Mouse (Mus musculus): ENCODE data around the gene Os9. TPM values are rescaled to one million over a fixed set of nuclear protein-coding genes. Genes with fewer than 3 reads are reported as not detected.
"Not testable (repeated sequence)": the region's sequence is repeated elsewhere in the genome, so short reads cannot be mapped to it uniquely, and the experiment has no call there.

The Os9 gene
- 10 to 100 TPM; 23.2 to 28.8 TPM for total RNA-seq (2021)
- long read RNA-seq, experiment 1, transcript Os9-202 (15 exons, 2,627 nt), result minor isoform, 10 of 32 reads
- long read RNA-seq, experiment 1, transcript Os9-201 (14 exons, 2,458 nt), result major isoform, 16 of 32 reads
- long read RNA-seq, experiment 1, partial matches to known transcripts, result 3 of 32 reads
- long read RNA-seq, experiment 1, other reads (novel, unspliced or antisense), result 3 of 32 reads
- long read RNA-seq, experiment 2, transcript Os9-201 (14 exons, 2,458 nt), result minor isoform, 8 of 25 reads
- long read RNA-seq, experiment 2, transcript Os9-202 (15 exons, 2,627 nt), result major isoform, 10 of 25 reads
- long read RNA-seq, experiment 2, partial matches to known transcripts, result 7 of 25 reads
- long read RNA-seq, experiment 2, other reads (novel, unspliced or antisense), result 0 of 25 reads

DNA sequence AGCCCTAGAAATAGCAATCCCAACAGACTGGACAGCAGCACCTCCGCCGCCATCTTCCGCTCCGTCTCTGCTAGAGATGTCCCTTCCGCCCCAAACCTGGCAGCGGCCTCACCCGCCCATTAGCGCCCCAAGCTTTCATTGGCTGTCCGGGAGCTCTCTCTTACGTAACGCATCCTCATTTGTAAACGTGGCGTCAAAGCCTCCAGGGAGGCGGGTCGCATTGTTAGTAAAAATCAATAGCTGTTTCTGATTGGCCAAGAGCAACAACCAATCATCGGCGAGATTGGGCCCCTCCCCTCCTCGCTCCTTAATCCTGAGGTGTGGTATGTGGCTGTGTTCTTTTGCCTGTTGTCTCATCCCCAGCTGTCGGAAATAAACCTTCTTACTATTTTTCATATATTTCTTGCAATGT is at the start of gene Os9:
Gene Os9 (minus strand): TSS at position 66 of the 412 bp plus-strand sequence.
- DNase-seq, result peak; percentile 98

DNA sequence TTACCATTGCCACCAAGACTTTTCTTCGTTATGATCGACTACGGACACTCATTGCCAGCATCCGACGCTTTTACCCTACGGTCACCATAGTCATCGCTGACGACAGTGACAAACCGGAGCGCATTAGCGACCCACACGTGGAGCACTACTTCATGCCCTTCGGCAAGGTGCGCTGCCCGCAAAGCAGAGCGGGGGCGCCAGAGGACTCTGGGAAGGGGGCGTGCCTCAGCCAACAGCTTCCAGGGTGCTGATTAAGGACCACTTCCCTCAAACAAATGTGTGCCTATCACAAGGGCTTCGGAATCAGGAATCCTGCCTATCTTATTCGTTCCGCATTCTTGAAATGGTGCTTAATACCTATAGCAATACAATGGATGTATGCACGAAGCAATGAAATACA is 49.1 kb upstream of the Os9 start:
- peak in 1 of 2 experiments; percentile 32 for DNase-seq

DNA sequence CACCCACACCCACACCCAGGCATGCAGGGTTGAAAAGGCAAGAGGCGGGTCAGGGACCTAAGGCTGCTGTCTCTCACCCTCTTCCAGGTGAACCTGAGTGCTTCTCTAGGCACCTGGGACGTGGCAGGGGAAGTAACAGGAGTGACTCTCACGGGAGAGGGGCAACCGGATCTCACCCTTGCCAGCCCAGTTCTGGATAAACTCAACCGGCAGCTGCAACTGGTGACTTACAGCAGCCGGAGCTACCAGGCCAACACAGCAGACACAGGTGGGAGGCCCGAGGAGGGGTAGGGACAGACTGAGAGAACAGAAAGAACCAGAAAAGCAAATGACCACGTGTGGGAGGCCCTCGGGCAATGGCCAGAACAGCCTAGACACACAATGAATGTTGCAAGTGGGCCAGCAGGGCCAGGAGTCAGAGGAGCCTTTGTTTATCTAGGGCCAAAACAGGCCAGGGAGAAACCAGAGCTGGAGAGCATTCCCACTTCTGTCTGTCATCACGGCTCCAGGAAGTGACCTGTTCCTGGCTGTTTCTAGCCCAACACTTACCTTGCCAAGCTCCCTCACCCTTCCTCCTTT is 46.8 kb upstream of the Os9 start:
- DNase-seq, result peak in 1 of 2 experiments; percentile 10

DNA sequence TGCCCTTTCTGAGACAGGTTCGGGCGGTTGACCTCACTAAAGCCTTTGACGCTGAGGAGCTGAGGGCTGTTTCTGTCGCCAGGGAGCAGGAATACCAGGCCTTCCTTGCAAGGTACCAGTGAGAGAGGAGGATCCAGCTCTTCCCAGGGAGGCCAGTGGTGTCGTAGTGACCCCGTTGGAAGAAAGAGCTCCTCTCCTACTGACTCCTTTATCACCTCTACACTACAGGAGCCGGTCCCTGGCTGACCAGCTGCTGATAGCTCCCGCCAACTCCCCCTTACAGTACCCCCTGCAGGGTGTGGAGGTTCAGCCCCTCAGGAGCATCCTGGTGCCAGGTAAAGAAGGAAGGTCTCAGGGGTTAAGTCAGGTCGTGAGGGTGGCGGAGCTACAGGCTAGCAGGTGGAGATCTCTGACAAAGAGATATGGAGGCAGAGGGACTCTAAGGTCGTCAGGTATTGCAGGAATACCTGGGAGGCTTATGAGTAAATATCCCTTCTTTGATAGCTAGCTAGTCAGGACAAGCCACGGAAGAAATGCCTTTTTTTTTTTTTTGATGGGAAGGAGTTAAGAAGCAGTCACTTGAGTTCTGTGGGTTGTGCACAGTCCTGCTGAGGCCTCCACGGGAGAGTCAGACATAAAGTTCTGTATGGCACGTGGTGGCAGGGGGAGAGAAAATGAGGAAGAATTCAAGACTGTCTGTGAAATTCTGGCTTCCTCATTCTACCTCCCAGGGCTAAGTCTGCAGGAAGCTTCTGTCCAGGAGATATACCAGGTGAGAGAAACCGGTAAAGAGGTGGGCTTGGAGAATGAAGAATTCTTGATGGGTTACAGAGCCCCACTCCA is 46.1 kb upstream of the Os9 start:
- no peak for DNase-seq

DNA sequence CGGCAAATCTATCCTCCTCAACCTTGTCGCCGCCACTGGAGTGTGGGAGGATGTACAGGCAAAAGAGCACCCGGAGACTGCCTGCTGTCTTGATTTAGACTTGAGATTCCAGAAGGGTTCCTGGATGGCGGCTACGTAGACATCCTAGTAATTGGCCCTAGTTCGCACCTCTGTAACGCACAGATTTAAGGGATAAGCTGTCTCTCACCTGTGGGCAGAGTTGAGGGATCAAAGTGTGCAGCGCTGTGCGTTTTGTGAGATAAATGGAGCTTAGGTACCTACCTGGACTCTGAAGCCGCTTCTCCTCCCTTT is 45.4 kb upstream of the Os9 start:
- DNase-seq, result no peak

DNA sequence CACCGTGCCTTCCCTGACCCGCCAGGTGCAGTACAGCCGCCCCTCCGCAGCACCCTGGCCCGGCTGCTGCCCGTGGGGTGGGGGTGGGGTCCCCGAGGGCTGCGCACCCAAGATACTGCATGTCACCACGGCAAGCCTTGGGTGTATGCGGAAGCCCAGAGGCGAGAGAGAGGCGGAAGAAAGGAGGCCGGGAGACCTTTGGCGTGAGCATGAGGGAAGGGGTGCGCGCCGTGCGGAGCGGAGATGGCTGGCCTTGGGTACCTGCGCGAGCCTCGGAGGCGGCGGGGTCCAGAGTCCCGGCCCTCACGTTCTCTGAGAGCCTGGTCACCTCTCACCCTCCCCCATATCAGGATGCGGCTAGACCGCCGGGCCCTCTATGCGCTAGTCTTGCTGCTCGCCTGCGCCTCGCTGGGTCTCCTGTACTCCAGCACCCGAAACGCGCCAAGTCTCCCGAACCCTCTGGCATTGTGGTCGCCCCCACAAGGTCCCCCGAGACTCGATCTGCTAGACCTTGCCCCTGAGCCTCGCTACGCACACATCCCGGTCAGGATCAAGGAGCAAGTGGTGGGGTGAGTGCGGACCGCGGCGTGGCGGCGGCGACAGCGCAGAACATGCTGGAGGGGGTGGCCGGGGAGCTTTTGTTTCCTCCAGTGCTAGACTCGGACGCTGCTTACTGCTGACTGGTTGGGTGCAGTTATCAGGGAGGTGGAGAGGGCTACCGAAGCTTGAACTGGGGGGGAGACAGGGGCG is 44.9 kb upstream of the Os9 start:
- DNase-seq, result peak in 1 of 2 experiments; percentile 50

DNA sequence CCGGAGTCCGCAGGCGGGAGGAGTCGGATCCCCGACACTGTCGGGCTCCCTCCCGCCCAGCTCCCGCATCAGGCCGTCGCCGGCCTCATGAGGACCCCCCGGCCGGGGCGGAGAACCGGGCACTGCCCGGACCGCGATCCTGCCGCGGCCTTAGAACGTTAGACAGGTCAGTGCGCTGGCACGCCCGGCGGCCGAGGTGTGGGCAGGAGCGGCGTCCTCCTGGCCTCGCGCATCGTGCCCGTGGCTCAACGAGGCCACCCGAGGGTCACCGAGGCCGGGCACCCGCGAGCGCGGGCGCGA is 44.4 kb upstream of the Os9 start:
- DNase-seq, result peak in 1 of 2 experiments; percentile 53

DNA sequence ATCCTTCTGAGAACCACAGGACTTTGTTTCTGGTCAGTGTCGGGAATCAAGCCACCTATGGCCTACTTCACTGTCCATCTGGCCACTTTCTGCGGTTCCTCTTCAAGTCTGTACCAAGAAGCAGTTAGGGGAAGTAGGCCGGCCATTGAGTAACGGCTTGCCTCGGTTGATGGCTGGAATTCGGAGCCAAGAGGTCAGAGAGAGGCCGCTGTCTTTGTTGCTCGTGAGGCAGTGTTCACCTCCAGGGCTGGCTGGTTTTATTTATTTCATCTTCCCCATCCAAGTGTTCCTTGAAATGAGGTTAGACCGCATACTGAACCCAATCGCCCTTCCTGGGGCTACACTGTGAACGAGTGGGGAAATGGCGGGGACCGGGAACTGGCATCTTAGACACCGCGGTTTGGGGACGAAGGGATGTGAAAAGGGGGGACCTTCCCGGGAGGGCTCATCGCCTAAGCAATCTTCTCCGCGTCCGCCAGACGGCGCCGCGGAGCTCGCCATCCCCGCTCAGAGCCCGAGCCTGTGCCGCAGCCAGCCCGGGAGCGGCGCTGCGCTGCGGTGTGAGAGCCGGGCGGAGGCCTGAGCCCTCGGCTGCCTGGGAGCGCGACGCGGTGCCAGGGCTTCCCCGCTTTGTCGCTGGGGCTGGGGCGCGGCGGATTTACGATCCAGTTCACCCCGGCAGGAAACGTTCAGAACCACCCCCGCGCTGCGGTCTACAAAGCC is 43.9 kb upstream of the Os9 start, which contains the start of gene B4galnt1:
Gene B4galnt1 (plus strand): TSS at position 595 of the 723 bp plus-strand sequence.
- peak; percentile 73 to 78 for DNase-seq

DNA sequence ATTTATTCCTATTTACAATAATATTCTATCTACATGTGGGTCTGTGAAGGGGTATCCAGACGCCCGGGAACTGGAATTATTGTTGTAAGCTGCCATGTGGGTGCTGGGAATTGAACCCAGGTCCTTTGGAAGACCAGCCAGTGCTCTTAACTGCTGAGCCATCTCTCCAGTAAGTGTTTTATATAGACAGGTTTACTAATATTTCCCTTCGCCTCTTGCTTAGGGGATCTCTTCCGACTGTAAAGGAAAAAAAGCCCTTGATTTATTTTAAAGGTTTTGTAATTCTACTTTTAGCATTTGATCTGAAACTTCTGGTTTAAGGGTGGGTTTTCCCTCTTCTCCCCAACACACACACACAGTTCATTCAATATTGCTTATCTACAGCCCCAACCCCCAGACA is 43.3 kb upstream of the Os9 start:
- no peak for DNase-seq

DNA sequence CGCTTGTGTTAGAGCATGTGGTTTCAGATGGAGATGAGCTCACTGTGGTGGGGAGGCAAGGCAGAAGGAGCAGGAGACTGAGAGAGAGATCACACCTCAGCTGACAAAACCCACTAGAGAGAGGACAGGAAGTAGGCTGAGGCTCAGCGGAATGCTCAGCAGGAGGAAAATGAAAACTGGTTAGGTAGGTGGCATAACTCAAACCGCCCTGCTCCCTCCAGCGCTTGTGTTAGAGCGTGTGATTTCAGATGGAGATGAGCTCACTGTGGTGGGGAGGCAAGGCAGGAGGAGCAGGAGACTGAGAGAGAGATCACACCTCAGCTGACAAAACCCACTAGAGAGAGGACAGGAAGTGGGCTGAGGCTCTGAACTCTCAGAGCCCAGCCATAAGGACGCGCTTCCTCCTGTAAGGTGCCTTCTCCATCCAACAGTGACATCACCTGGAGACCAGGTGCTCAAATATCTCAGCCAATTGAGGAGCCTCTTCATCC is 41.9 kb upstream of the Os9 start:
- not testable (repeated sequence) for DNase-seq

DNA sequence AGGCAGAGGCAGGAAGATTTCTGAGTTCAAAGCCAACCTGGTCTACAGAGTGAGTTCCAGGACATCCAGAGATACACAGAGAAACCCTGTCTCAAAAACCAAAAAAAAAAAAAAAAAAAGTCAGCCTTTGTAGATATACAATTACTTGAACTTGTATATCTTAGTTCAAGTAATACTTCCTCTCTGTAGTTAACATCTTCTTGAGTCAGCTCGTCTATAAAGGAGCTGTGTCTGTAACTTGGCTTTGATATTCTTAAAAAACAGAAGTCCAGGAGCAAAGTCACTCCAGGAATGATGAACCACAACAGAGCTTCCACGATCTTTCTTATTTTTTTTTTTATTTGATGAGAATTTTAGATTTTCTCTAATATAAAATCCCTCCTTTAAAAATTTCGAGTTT is 39.8 kb upstream of the Os9 start:
- no peak for DNase-seq

DNA sequence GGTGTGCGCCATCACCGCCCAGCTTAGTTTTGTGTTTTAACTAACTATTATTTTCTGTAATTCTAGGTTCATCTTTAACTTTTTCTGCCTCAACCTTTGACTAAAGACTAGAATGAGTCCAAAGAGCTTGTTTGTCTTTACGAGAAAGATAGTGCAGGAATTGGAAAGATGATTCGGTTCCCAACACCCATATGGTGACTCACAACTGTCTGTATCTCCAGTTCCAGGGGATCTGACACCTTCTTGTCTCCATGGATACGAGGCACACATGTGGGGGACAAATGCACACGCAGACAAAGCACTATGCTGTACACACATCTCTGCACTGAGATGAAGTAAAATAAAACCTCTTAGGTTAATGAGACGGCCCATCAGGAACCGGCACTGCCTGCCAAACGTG is 39.1 kb upstream of the Os9 start:
- no peak for DNase-seq

DNA sequence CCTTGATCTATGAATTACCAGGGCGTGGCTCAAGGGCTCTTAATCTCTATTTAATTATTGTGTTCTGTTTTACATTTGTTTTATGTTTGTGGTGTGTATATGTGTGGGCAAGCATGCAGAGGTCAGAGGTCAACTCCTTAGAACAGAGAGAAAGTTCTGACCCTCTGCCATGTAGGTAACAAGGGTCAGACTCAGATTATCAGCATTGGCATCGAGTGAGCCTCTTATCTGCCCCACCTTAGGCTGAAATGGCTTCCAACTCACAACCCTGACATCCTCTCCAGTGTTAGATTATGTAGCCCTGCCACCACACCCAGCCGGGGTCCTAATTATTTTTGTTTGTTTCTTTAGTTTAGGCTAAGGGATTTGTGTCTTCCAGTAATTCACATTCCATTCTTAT is 37.5 kb upstream of the Os9 start:
- DNase-seq, result no peak

DNA sequence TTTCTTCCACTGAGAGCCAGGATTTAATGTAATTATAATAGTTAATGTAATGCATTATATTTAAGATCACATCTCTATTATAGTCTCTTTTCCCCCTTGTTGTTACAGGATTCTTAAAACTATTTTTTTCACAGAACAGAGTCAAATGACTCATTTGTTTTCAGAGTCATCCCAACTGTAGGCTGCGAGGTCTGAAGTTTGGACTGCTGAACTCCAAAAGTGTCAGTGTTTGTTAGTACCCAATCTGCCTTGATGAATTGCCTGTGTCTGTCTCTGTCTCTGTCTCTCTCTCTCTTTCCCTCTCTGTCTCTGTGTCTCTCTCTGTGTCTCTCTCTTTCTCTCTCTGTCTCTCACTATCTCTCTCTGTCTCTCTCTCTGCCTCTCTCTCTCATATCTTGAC is 35.6 kb upstream of the Os9 start:
- DNase-seq, result no peak

DNA sequence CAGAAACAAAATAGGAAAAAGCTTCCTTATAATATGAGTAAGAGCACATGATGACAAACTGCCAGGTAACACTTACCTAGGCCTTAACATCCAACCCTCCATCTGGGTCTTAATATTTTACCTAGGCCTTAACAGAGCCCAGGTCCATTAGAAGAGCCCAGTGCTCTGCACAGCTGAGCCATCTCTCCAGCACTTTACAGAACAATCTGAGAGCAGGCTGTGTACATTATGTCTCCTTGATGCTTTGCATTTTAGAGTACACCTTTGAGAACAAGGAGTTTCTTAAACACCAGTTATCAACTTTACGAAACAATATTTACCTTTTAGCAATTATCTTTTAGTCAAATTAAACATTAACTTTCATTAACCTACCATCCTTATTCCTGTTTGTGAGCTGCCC is 35.2 kb upstream of the Os9 start:
- no peak for DNase-seq

DNA sequence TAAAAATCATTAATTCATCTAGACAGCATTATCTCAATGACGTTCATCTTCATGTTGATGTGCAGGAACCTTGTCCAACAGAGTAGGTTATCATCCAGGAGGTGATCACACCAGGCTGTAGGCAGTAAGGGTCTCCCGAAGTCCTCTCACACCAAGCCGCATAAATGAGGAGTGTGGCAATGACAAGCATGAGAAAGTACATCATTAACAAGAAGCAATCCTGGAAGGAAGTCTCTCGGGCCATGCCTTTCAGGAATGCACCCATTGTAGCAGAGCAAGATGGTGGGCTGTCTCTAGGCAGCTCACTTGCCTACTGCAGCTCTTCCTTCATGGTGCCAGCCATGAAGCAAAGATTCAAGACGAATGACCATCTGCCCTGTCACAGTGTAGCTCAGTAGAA is 33.7 kb upstream of the Os9 start:
- DNase-seq, result no peak

DNA sequence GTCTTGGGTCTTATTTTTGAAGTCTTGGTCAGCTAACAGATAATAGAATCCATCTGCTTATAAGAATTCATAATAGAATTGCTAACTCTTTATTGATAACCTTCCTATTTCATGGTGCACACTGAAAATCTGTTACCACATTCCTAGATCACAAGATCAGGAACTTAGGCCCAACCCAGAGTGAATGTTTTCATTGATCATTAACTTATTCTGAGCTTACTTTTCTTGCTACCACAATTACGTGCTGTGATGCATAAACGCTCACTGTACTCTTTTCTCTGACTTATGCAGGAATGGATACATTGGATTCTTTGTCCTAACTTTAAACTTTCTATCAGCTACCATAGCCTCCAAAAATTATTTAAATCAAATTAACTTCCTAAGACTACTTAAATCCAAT is 33.3 kb upstream of the Os9 start:
- DNase-seq, result no peak

DNA sequence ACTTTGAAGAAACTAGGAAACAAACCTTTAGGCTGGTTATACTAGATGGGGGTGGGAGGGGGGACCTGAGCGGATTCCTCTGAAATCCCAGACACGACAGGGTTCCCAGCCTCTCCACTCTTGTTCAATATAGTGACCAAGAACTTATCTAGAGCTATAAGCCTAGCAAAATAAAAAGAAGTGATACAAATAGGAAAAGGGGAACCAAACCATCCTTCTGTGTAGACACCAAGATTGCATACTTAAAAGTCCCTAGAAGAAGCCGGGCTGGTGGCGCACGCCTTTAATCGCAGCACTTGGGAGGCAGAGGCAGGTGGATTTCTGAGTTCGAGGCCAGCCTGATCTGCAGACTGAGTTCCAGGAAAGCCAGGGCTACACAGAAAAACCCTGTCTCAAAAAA is 32.4 kb upstream of the Os9 start:
- DNase-seq, result no peak

DNA sequence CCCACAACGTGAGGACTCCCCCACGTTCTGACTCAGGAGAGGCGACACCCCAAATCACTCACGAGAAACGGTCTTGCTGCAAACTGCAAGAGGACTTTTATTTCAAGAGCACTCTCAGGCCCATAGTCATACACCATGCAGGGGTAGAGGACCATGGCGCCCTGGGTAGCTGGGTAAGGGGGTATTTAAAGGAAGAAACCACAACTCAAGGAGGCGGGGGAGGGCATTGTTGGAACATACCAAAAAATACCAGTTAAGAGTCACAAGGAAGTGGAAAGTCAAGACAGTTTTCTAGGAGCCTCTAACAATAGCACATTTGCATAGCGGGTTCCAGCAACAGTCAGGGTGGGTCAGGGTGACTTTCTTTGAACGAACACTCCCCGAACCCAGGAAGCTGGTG is 31.6 kb upstream of the Os9 start:
- DNase-seq, result not testable (repeated sequence)

DNA sequence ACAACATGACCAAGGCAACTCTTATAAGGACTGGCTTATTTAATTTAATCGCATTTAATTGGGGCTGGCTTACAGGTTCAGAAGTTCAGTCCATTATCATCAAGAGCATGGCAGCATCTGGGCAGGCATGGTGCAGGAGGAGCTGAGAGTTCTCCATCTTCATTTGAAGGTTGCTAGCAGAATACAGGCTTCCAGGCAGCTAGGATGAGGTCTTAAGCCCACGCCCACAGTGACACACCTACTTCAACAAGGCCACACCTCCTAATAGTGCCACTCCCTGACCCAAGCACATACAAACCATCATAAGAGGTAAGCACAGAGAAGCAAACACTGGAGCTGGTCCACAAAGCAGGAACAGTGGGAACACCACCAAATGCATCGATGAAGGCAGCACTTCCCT is 30.3 kb upstream of the Os9 start:
- DNase-seq, result not testable (repeated sequence)

DNA sequence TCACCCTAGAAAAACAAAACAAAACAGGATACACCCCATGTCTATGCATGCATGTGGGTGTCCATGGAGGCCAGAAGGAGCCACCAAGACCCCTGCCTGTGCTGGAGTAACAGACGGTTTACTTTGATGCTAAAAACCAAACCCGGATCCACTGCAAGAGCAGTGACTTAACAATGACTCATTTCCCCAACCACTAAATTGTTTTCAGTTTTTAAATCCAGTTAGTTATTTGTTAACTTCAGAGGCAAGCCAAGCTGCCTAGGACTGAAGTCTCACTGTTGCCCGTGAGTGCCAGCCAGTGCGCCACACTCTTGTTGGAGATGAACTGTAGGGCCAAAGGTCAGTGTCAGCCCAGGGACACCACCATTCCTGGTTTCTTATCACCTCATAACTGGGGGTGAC is 29.5 kb upstream of the Os9 start:
- DNase-seq, result no peak

DNA sequence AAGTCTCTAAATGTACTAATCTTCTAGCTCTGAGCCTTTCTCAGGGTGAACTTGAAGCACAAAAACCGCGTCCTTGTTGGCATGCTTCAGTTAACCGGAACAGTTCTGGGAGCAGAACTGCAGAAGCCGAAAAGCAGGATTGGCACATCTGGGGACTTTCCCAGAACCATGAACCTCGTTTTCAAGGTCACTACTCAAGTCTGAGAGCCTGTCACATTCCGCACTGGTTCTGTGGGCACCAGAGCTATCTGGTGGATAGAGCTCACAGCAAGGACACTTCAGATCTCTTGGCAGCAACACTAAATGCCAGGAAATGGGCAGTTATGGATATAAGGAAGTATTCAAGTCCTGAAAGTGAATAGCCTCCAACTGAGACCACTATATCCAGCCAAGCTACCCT is 26.2 kb upstream of the Os9 start:
- no peak for DNase-seq

Data from heart, adult 18-20 months (tissue).